Mouse (Mus musculus): ENCODE results near the gene Asic1. TPM values are rescaled to one million over a fixed set of nuclear protein-coding genes. Genes with fewer than 3 reads are reported as not detected.
"Not testable (repeated sequence)": the region's sequence is repeated elsewhere in the genome, so short reads cannot be mapped to it uniquely, and the experiment has no call there.

Gene Asic1
- total RNA-seq, 2 experiments from 2014 or later: 0.48 to 0.55 TPM

DNA sequence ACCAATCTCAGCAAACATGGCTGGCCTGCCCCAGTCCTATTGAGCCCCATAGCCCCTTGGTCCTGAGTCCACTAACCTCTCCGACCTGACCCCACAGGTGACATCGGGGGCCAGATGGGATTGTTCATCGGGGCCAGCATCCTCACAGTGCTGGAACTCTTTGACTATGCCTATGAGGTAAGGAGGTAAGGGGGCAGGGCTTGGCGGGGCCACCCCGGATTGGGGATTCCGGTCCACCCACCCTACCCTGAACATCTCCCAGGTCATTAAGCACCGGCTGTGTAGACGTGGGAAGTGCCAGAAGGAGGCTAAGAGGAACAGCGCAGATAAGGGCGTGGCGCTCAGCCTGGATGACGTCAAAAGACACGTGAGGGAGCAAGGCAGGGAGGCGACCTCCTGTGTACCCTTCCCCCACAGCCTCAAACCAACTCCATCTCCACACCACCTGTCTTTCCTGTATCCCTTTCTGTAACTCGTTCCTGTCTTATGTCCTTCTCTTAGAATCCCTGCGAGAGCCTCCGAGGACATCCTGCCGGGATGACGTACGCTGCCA, 28.4 kb downstream of the Asic1 start:
- intact Hi-C loops (cut with DNase I): no loop called here
- DNase-seq (ENCODE audit: low spot score): no peak

DNA sequence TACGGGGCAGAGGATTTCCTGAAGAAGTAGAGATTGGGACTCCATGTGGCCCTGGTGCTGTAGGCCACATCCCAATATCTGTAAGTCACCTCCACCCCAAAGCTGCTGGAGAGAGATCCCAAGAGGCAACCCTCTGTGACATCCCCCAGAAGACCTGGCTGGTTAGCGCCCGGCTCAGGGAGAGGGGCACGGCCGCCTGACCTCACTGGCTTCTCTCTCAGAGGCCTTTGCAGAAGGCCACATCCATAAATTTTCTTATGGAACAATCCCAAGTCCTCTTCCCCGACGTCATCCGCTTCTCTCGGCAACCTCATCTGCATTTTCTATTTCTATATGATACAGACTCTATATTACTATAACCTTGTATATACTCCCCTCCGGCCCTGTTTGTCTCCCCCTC, 29.5 kb downstream of the Asic1 start:
- no peak for DNase-seq (ENCODE audit: low spot score)
- intact Hi-C loops (cut with DNase I): no loop called here

DNA sequence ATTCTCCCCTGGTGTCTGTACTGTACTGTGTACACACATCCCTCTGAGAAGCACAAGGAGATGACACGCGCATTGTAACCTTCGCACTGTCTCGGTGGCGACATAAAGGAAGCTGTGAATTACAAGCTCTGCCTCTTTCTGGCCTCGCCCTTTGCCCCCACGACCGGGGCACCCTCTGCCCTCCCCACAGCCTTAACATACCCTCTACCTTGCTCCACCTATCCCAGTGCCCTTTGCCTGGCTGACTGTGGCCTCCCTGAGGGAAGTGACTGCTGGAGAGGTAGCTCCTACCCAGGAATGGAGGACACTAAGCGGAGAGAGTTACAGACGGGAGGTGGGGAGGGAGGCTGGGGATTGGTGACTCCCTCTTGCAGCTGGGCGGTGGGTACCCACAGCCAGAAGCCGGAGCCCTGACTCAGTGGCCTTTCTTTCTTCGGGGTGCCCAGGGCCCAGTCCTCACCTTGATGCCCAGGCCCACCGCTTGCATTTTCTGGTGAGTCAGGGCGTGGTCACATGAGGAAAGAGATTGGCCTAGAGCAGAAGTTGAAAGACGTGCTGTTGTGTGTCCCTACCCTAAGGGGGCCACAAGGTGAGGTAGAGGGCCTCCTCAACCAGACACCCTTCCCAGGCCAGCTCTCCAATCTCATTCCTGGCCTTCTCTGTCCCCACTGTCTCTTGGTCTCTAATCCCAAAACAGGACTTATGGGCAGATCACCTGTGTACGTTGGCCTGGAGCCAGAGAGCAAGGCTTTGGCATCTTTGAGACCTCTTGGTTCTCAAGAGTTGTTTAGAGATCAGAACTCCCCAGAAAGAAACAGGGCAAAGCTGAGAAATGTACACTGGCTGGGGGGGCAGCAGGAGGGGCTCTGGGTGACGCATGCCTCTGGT, 30.3 kb downstream of the Asic1 start:
- intact Hi-C loops (cut with DNase I): no loop called here
- no peak for DNase-seq (ENCODE audit: low spot score)

DNA sequence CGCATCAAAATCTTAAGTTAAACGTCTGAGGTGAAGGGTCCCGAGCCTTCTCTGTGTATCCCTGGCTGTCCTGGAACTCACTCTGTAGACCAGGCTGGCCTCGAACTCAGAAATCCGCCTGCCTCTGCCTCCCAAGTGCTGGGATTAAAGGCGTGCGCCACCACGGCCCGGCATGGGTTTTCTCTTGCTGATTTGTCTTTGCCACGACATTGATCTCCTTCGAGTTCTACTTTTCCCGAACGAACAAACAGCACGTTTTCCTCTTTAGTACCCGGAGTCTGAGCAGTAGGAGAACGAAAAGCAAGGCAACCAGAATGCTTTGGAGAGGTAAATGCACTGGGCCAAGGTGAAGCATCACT, 31.5 kb downstream of the Asic1 start:
- intact Hi-C loops (cut with DNase I); DNase-seq (ENCODE audit: low spot score): not testable (repeated sequence)

DNA sequence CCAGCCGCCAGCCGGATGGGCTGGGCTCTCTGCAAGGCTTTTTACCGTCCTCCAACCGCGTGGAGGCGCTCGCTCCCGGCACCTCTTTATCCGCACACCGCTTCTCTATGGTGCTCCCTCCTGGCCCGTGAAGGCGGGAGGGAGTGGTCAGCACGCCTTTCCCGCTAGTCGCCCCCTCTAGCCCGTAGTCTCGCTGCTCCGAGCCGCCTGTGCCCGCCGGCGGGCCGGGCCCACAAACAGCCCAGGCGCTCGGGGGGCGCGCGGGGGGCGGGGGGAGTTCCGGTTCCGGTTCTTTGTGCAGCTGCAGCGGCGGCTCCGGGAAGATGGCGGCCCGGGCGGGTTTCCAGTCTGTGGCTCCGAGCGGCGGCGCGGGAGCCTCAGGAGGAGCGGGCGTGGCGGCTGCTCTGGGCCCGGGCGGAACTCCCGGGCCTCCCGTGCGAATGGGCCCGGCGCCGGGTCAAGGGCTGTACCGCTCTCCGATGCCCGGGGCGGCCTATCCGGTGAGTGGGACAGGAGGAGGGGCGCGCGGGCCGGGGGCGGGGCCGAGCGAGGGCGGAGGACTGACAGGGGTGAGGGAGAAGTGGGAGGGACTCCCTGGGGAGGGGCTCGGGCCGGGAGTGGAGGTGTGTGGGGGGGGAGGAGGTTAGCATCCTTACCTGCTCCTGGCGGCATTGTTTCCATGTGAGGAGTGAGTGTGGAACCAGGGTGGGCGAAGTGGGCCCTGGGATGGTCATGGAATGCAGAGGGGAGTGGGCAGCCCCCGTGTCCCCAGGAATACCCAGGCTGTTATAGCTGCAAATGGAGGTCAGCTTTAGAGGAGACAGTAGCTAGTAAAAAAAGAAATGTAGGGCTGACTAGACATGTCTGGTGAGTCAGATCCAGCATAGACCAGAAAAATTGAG, 32.1 kb downstream of the Asic1 start, which contains the start of gene Smarcd1:
Smarcd1 (plus strand) TSS at position 131 of the 902 bp plus-strand sequence.
- intact Hi-C loops (cut with DNase I): loop anchor here (2.0 kb wide), 1 partner anchor 71 kb away; the partner anchor contains the start of gene Cers5
- DNase-seq (ENCODE audit: low spot score): peak; percentile 85

DNA sequence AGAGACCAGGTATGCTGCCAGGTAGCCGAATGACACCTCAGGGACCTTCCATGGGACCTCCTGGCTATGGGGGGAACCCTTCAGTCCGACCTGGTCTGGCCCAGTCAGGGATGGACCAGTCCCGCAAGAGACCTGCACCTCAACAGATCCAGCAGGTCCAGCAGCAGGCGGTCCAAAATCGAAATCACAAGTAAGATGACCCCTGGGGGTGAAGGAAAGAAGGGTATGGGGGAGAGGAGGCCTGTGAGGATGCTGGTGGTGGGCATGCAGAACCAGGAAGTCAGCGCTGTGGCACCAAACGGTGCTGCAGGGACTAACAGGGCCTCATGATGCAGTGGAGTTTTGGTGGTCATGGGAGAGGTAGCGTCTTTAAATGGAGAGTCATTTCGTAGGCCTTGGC, 32.9 kb downstream of the Asic1 start:
- no peak for DNase-seq (ENCODE audit: low spot score)
- intact Hi-C loops (cut with DNase I): loop anchor here (2.0 kb wide), 1 partner anchor 70 kb away; the partner anchor contains the start of gene Cers5

DNA sequence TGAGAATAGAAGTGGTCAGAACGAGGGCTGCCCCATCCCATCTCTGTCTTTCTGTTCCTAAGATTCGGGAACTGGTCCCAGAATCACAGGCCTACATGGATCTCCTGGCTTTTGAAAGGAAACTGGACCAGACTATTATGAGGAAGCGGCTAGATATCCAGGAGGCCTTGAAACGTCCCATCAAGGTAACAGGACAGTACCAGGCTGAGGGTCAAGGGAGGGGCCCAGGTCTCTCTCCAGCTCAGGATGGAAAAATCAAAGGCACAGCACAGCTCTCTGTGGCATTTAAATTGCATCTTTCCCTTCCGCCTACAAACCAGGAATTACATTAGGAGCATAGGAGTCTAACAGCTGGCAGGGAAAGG, 33.5 kb downstream of the Asic1 start:
- intact Hi-C loops (cut with DNase I): loop anchor here (2.0 kb wide), 1 partner anchor 69 kb away; the partner anchor contains the start of gene Cers5
- no peak for DNase-seq (ENCODE audit: low spot score)

DNA sequence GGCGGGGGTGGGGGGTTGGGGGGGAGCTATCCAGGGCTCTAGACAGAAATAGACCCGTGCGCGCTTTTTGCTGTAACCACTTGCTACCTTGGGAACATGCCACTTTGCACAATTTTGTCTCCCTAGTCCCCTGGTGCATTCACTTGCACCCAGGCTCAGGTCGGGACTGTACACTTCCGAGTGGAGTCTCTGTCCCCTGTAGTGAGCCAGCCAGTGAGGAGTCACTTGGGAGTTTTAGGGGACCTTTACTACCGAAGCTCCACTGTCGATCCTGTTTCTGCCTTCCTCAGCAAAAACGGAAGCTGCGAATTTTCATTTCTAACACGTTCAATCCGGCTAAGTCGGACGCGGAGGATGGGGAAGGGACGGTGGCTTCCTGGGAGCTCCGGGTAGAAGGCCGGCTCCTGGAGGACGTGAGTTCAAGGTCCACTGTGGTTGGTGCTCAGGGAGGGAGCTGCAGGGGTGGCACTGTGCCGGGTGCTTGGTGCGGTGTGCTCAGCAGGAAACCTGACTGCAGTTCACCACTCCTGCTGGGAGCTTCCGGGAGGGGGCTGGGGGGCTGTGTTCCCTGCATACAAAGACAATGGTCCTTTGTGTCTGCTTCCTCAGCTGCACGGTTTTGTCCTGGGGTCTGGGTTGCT, 34.0 kb downstream of the Asic1 start:
- no peak for DNase-seq (ENCODE audit: low spot score)
- intact Hi-C loops (cut with DNase I): no loop called here

DNA sequence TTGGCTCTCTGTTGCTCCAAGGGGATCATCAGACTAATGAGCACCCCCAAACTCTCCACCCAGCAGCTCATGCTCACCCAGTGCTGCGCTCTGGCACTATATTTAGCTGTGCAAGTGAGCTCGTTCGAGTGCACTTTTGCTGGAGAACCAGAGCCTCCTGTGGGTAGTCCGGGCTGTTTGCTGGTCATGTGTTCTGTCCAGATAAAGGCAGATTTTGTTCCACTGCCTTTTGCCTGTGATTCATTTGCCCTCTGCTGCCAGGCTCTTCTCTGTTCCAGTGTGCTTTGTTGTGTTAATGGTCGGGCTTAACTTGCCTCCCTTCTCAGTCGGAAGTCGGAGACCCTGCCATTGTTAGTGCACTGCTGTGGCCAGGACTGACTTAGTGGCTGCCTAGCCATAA, 34.7 kb downstream of the Asic1 start:
- DNase-seq (ENCODE audit: low spot score): no peak
- intact Hi-C loops (cut with DNase I): no loop called here

DNA sequence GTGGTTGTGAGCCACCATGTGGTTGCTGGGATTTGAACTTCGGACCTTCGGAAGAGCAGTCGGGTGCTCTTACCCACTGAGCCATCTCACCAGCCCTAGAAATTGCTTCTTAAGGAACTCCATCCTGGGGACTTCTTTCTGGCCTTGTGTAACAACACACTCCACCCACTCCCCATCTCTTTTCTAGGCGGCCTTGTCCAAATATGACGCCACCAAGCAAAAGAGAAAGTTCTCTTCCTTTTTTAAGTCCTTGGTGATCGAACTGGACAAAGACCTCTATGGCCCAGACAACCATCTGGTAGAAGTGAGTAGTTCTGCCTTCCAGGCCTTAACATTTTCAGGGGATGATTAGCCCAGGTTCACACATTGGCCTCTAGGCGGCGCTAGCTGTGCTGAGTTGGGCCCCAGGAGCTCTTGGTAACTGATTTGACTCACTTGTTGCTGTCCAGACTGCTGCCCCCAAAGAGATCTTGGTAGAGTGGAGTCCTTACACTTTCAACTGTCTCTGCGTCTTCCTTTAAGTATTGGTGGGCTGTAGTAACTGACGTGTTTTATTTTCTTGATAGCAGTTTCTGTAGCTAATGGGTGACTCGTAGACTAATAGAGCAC, 35.4 kb downstream of the Asic1 start, which contains the start of gene Gm17349:
Gm17349 (minus strand) TSS at position 51 of the 609 bp plus-strand sequence.
- DNase-seq (ENCODE audit: low spot score): peak; percentile 31
- intact Hi-C loops (cut with DNase I): no loop called here

DNA sequence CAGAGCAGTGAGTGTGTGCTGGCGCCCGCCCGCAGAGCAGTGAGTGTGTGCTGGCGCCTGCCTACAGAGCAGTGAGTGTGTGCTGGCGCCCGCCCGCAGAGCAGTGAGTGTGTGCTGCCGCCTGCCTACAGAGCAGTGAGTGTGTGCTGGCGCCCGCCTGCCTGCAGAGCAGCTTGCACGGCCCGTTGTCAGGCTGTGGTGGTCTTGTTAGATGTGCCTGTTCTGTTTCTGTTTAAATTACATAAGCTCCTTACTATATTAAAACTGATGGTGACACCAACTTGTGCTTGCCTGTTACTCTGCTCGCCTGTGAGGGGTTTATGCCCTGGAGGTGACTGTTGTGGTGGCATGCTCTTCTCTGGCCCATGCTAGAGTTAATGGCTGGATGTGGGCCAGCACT, 38.0 kb downstream of the Asic1 start:
- DNase-seq (ENCODE audit: low spot score): no peak
- intact Hi-C loops (cut with DNase I): no loop called here

DNA sequence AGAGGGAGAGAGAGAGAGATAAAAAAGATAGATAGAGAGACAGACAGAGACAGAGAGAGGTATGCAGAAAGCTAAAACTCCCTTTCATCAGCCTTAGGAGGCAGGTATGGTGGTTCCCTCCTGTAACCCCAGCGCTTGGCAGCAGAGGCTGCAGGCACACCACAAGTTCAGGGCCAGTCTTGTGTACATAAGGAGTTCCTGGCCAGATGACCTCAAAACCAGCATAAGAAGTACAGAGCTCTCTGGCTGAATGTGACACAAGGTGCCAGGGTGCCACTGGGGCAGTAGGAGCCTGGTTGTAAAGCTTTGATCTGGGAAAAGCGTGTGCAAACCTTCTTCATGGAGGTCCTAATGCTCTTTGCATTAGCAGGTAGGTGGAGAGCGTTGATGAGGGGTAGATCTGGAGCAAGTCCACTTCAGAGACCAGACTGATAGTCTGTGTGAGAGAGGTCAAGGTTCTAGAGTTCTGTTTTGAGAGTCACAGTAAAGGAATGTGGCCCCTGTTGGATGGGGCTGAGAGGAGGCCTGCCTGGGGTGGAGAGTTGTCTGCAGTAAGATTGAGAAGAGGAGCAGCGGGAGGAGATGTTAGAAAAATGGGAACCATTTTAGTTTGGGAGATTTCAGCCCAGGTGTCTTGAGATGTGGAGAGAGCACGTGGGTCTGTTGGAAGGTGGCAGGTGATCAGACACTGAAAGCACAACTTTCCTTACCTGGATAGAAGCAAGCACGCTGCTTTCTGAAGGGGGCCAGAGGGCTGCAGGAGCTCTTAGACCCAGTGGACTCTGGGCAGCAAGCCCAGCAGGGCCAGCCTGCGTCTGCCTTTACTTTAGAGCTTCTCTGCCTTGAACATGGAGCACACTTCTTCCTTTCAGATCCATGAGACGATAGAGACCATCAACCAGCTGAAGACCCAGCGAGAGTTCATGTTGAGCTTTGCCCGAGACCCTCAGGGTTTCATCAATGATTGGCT, 40.3 kb downstream of the Asic1 start:
- intact Hi-C loops (cut with DNase I): no loop called here
- DNase-seq (ENCODE audit: low spot score): no peak

DNA sequence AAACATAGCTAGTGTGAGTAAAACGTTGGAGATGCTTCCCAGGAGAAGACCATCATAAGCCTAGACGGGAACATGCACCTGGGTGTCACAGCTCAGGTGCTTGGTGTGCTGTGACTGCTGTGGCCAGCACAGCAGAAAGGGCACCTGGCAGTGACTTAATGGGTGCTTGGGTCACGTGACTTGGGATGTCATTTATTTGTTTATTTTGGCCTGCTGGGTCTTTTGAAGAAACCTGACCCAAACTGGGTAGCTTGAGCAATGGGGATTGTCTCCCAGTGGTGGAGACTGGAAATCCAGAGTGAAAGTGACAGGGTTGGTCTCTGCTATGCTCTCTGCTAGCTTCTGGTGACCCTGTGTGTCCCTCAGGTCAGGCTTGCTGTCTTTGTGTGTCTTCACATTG, 41.3 kb downstream of the Asic1 start:
- intact Hi-C loops (cut with DNase I): no loop called here
- DNase-seq (ENCODE audit: low spot score): no peak

DNA sequence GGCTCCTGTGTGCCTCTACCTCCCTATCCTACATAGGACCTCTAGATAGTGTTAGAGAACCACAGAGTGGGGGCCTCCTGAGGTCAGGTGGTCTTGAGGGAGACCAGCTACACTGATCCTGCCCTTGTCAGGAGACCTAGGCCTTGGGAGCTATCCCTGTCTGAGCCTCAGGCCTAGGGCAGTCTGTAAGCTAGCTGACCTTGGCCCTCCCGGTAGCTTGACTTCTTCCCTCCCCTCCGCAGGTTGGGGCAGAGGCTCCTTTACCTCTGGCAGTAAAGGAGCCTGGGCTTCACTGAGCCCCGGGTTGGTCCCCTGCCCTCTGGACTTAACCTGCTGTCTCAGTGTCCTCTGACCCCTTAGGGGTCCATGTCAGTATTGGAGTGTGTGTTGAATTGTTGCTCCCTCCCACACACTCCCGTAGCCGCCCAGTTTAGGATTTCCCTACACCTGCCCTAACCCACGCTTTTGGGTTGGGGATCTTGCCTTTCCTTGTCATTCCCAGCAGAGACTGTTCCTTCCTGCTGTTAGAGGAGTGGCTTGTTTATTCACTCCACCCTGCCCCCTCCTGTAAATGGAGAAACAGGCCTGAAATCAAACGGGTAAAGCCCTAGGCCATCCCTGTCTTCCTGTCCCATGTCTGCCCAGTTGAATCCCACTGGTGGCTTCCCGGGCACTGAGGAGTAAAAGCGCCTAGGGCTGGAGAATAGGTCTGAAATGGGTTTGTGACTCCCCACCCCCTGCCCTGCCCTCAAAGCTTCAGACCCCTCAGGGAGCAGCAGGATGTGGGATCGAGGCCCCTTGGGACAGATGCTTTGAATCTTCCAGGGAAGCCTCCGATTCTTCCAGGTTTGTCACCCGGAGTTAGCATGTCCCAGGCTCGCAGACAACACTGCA, 42.7 kb downstream of the Asic1 start:
- no peak for DNase-seq (ENCODE audit: low spot score)
- intact Hi-C loops (cut with DNase I): no loop called here

DNA sequence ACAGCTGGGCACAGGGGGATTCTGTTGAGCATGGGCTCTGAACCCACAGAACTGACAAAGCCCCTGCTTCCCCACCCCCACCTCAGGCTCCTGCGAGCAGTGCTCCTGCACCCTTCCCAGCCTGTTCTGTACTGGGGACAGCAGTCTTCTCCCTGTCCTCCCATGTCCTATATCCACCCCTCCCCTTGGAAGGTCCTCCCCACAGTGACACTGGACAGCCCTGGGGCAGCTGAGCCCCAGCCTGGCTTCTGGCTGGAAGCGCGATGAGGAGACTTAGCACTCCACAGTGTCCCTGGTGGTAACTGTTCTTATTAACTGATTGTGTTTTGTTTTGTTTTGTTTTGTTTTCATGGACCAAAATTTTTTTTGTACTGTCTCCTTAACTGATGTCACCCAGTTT, 43.4 kb downstream of the Asic1 start:
- intact Hi-C loops (cut with DNase I): no loop called here
- no peak for DNase-seq (ENCODE audit: low spot score)

DNA sequence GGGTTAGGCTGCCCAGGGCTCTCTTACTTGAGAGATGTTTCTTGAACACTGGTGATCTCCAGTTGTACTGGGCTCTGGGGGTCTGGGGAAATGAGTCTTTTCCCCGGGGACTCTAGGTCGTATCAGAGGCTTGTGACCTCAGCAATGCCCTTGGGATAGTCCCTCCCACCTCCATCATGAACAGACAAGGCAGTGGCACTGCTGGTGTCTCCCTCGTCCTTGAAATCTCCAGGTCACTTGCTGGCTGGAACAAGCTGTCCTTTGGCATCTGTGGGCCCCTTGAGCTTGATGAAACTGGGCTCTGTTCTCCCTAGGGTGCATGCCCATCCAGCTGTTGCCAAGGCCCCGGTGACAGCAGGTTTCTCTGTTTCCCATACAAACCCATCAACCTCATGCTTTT, 44.0 kb downstream of the Asic1 start:
- DNase-seq (ENCODE audit: low spot score): no peak
- intact Hi-C loops (cut with DNase I): loop anchor here (2.0 kb wide), 1 partner anchor 65 kb away; no protein-coding TSS in a partner anchor

DNA sequence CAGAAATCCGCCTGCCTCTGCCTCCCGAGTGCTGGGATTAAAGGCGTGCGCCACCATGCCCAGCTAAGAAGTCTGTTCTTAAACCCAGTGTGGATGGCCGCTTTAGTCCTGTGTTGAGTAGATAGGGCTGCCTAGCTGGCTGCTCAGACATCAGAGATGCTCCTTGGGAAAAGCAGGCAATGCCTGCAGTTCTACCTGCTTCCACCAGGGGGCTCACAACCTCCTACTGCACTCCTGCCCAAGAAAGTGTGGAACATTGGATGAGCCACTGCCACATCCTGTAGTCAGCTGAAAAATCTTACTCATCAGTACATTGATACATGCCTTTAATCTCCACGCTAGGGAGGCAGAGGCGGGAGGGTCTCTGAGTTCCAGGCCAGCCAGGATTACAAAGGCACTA, 44.7 kb downstream of the Asic1 start:
- intact Hi-C loops (cut with DNase I): loop anchor here (2.0 to 5.0 kb wide), 2 partner anchors 64 to 187 kb away; no protein-coding TSS in a partner anchor
- peak; percentile 47 for DNase-seq (ENCODE audit: low spot score)

Measured in heart, postnatal 25 days (tissue).